Mouse (Mus musculus): Measurements from ENCODE around the gene Orm1.

GRCm38 (mm10) chr4:63344295-63344694 lies at the start of gene Orm1:
- no peak for TF ChIP-seq MAFK (IDR thresholded peaks at IDR 0.05; ENCODE audit: insufficient replicate concordance, low read length)
- TF ChIP-seq E2F4 (IDR thresholded peaks at IDR 0.05; ENCODE audit: insufficient replicate concordance, low read depth, low read length): no peak
- no peak for TF ChIP-seq USF1 (IDR thresholded peaks at IDR 0.05; ENCODE audit: low read depth, low read length)
- TF ChIP-seq EP300 (IDR thresholded peaks at IDR 0.05; ENCODE audit: low read length): no peak
- no peak for TF ChIP-seq ZNF384 (IDR thresholded peaks at IDR 0.05; ENCODE audit: low read depth, low read length)
- TF ChIP-seq RAD21 (IDR thresholded peaks at IDR 0.05; ENCODE audit: low read depth, low read length): no peak
- no peak for TF ChIP-seq POLR2A (IDR thresholded peaks at IDR 0.05; ENCODE audit: low read depth, low read length)
- no peak for TF ChIP-seq ZKSCAN1 (IDR thresholded peaks at IDR 0.05; ENCODE audit: borderline replicate concordance, low read depth, low read length)

Data from CH12.LX (cell line).